Mouse (Mus musculus): ENCODE data around the gene Nebl. TPM values are rescaled to one million over a fixed set of nuclear protein-coding genes. Genes with fewer than 3 reads are reported as not detected.

Gene Nebl
- total and polyA plus RNA-seq, 3 experiments, result 152 to 335 (median 304) TPM

GRCm38 (mm10) chr2:17724405-17724804 is 6.9 kb downstream of the Nebl start:
- Histone ChIP-seq H3K4me1 (ENCODE audit: control insufficient read depth, insufficient read depth, low read length) (no peaks in the 10 kb centered on the region), H3K9ac (ENCODE audit: low read depth, low read length) (no peak overlapping the region), H3K27ac (no peak overlapping the region), H3K4me3 (no peak overlapping the region), H3K79me2 (replicated peaks; ENCODE audit: control insufficient read depth, insufficient read depth, low read length) (no peaks in the 10 kb centered on the region), H3K36me3 (ENCODE audit: control insufficient read depth, insufficient read depth, low read length) (no peaks in the 10 kb centered on the region), H3K27me3 (ENCODE audit: control insufficient read depth, insufficient read depth, low read length) (peaks cover 1% of the 10 kb centered on the region; the same call in 1 of the 2 replicates)
- TF ChIP-seq POLR2A (IDR thresholded peaks at IDR 0.05; ENCODE audit: insufficient read depth, low read depth, low read length), result no peak
- no peak for TF ChIP-seq EP300 (IDR thresholded peaks at IDR 0.05; ENCODE audit: insufficient read depth, low read depth, low read length)
- no peak for TF ChIP-seq CTCF (IDR thresholded peaks at IDR 0.05)
- no peak for DNase-seq
- 88% methylated on average over 5 of the region's 5 CpGs for WGBS
- intact Hi-C loops (cut with DNase I), result no loop called here

- Histone ChIP-seq H3K4me1 (ENCODE audit: control insufficient read depth, insufficient read depth, low read length) (no peaks in the 10 kb centered on the region), H3K36me3 (ENCODE audit: control insufficient read depth, insufficient read depth, low read length) (no peaks in the 10 kb centered on the region), H3K9ac (ENCODE audit: low read depth, low read length) (no peak overlapping the region), H3K27me3 (ENCODE audit: control insufficient read depth, insufficient read depth, low read length) (peaks cover 1% of the 10 kb centered on the region; the same call in 1 of the 2 replicates), H3K4me3 (no peak overlapping the region), H3K79me2 (replicated peaks; ENCODE audit: control insufficient read depth, insufficient read depth, low read length) (no peaks in the 10 kb centered on the region), H3K27ac (no peak overlapping the region)
- no peak for TF ChIP-seq EP300 (IDR thresholded peaks at IDR 0.05; ENCODE audit: insufficient read depth, low read depth, low read length)
- no peak for TF ChIP-seq CTCF (IDR thresholded peaks at IDR 0.05)
- TF ChIP-seq POLR2A (IDR thresholded peaks at IDR 0.05; ENCODE audit: insufficient read depth, low read depth, low read length), result no peak
- intact Hi-C loops (cut with DNase I), result no loop called here
- 31% methylated on average over 12 of the region's 12 CpGs for WGBS
- DNase-seq, result no peak
These were observed 7.8 kb downstream of the Nebl start for GRCm38 (mm10) chr2:17723268-17724019.

- intact Hi-C loops (cut with DNase I), result no loop called here
- Histone ChIP-seq H3K27ac (no peak overlapping the region), H3K79me2 (replicated peaks; ENCODE audit: control insufficient read depth, insufficient read depth, low read length) (no peaks in the 10 kb centered on the region), H3K4me1 (ENCODE audit: control insufficient read depth, insufficient read depth, low read length) (no peaks in the 10 kb centered on the region), H3K27me3 (ENCODE audit: control insufficient read depth, insufficient read depth, low read length) (no peaks in the 10 kb centered on the region), H3K4me3 (no peak overlapping the region), H3K36me3 (ENCODE audit: control insufficient read depth, insufficient read depth, low read length) (no peaks in the 10 kb centered on the region), H3K9ac (ENCODE audit: low read depth, low read length) (no peak overlapping the region)
- 77% methylated on average over 6 of the region's 6 CpGs for WGBS
- no peak for DNase-seq
- no peak for TF ChIP-seq CTCF (IDR thresholded peaks at IDR 0.05)
- TF ChIP-seq POLR2A (IDR thresholded peaks at IDR 0.05; ENCODE audit: insufficient read depth, low read depth, low read length), result no peak
- no peak for TF ChIP-seq EP300 (IDR thresholded peaks at IDR 0.05; ENCODE audit: insufficient read depth, low read depth, low read length)
These were observed 10.0 kb downstream of the Nebl start for GRCm38 (mm10) chr2:17721177-17721715.

GRCm38 (mm10) chr2:17718281-17718680 is 13.0 kb downstream of the Nebl start:
- no peak overlapping the region for H3K9ac ChIP-seq (ENCODE audit: low read depth, low read length)
- no peak overlapping the region for H3K4me3 ChIP-seq
- TF ChIP-seq CTCF (IDR thresholded peaks at IDR 0.05) (no peak), POLR2A (IDR thresholded peaks at IDR 0.05; ENCODE audit: insufficient read depth, low read depth, low read length) (no peak), EP300 (IDR thresholded peaks at IDR 0.05; ENCODE audit: insufficient read depth, low read depth, low read length) (no peak)
- no peak overlapping the region for H3K27ac ChIP-seq
- 90% methylated on average over 1 of the region's 1 CpGs for WGBS
- no peaks in the 10 kb centered on the region for H3K4me1 ChIP-seq (ENCODE audit: control insufficient read depth, insufficient read depth, low read length)
- no peaks in the 10 kb centered on the region for H3K79me2 ChIP-seq (replicated peaks; ENCODE audit: control insufficient read depth, insufficient read depth, low read length)
- H3K36me3 ChIP-seq (ENCODE audit: control insufficient read depth, insufficient read depth, low read length), result no peaks in the 10 kb centered on the region
- intact Hi-C loops (cut with DNase I), result no loop called here
- no peaks in the 10 kb centered on the region for H3K27me3 ChIP-seq (ENCODE audit: control insufficient read depth, insufficient read depth, low read length)
- no peak for DNase-seq

- no peak for DNase-seq
- intact Hi-C loops (cut with DNase I), result no loop called here
- Histone ChIP-seq H3K79me2 (replicated peaks; ENCODE audit: control insufficient read depth, insufficient read depth, low read length) (no peaks in the 10 kb centered on the region), H3K27me3 (ENCODE audit: control insufficient read depth, insufficient read depth, low read length) (no peaks in the 10 kb centered on the region), H3K27ac (no peak overlapping the region), H3K4me1 (ENCODE audit: control insufficient read depth, insufficient read depth, low read length) (no peaks in the 10 kb centered on the region), H3K9ac (ENCODE audit: low read depth, low read length) (no peak overlapping the region), H3K4me3 (no peak overlapping the region), H3K36me3 (ENCODE audit: control insufficient read depth, insufficient read depth, low read length) (no peaks in the 10 kb centered on the region)
- TF ChIP-seq POLR2A (IDR thresholded peaks at IDR 0.05; ENCODE audit: insufficient read depth, low read depth, low read length) (no peak), EP300 (IDR thresholded peaks at IDR 0.05; ENCODE audit: insufficient read depth, low read depth, low read length) (no peak), CTCF (IDR thresholded peaks at IDR 0.05) (no peak)
- 76% methylated on average over 2 of the region's 2 CpGs for WGBS
These were observed 14.1 kb downstream of the Nebl start for GRCm38 (mm10) chr2:17717200-17717599.

GRCm38 (mm10) chr2:17715149-17715767 is 16.0 kb downstream of the Nebl start:
- no peaks in the 10 kb centered on the region for H3K36me3 ChIP-seq (ENCODE audit: control insufficient read depth, insufficient read depth, low read length)
- DNase-seq, result no peak
- H3K79me2 ChIP-seq (replicated peaks; ENCODE audit: control insufficient read depth, insufficient read depth, low read length), result no peaks in the 10 kb centered on the region
- WGBS, result 75% methylated on average over 9 of the region's 9 CpGs
- H3K4me1 ChIP-seq (ENCODE audit: control insufficient read depth, insufficient read depth, low read length), result no peaks in the 10 kb centered on the region
- no peak overlapping the region for H3K27ac ChIP-seq
- no peaks in the 10 kb centered on the region for H3K27me3 ChIP-seq (ENCODE audit: control insufficient read depth, insufficient read depth, low read length)
- H3K4me3 ChIP-seq, result no peak overlapping the region
- intact Hi-C loops (cut with DNase I), result no loop called here
- no peak overlapping the region for H3K9ac ChIP-seq (ENCODE audit: low read depth, low read length)
- TF ChIP-seq EP300 (IDR thresholded peaks at IDR 0.05; ENCODE audit: insufficient read depth, low read depth, low read length) (no peak), CTCF (IDR thresholded peaks at IDR 0.05) (no peak), POLR2A (IDR thresholded peaks at IDR 0.05; ENCODE audit: insufficient read depth, low read depth, low read length) (no peak)

Measured in heart, adult 2 months (tissue).